Mouse (Mus musculus) thymus, postnatal 4 days (tissue): Measurements from ENCODE around the gene Rpl22.

ENCODE experiments used
- DNase-seq: peaks from one replicate; pipeline ENCODE4 v3.0.0; 2021

Gene Rpl22

GRCm38 (mm10) chr4:152338419-152339292 lies 13.1 kb downstream of the Rpl22 start, which contains the start of gene Chd5:
Gene Chd5, plus strand, starts transcription at chr4:152338651.
- no peak for DNase-seq

GRCm38 (mm10) chr4:152339293-152339790 lies 13.8 kb downstream of the Rpl22 start:
- no peak for DNase-seq

- DNase-seq, result peak; percentile 72
Measured at GRCm38 (mm10) chr4:152340584-152341284, 15.2 kb downstream of the Rpl22 start.

GRCm38 (mm10) chr4:152343296-152343695 lies 17.8 kb downstream of the Rpl22 start:
- DNase-seq, result peak; percentile 39

- DNase-seq, result no peak
Measured at GRCm38 (mm10) chr4:152344651-152345050, 19.1 kb downstream of the Rpl22 start.

GRCm38 (mm10) chr4:152345120-152345889 lies 19.8 kb downstream of the Rpl22 start:
- DNase-seq, result no peak

GRCm38 (mm10) chr4:152349837-152350381 lies 24.4 kb downstream of the Rpl22 start:
- no peak for DNase-seq

GRCm38 (mm10) chr4:152350722-152351421 lies 25.3 kb downstream of the Rpl22 start:
- no peak for DNase-seq

- DNase-seq, result no peak
Measured at GRCm38 (mm10) chr4:152351422-152352305, 26.1 kb downstream of the Rpl22 start.

GRCm38 (mm10) chr4:152353886-152354637 lies 28.5 kb downstream of the Rpl22 start:
- no peak for DNase-seq

GRCm38 (mm10) chr4:152355672-152356071 lies 30.1 kb downstream of the Rpl22 start:
- DNase-seq, result no peak

GRCm38 (mm10) chr4:152359700-152360099 lies 34.2 kb downstream of the Rpl22 start:
- no peak for DNase-seq

- peak; percentile 68 for DNase-seq
Measured at GRCm38 (mm10) chr4:152360855-152361254, 35.3 kb downstream of the Rpl22 start.

- DNase-seq, result no peak
Measured at GRCm38 (mm10) chr4:152362180-152362579, 36.6 kb downstream of the Rpl22 start.

GRCm38 (mm10) chr4:152365228-152365627 lies 39.7 kb downstream of the Rpl22 start:
- DNase-seq, result no peak

GRCm38 (mm10) chr4:152382528-152383252 lies 57.1 kb downstream of the Rpl22 start:
- no peak for DNase-seq
